Mouse (Mus musculus) intestine, embryonic 15.5 days (tissue): ENCODE results near the gene Snx18. TPM values are rescaled to one million over a fixed set of nuclear protein-coding genes. Genes with fewer than 3 reads are reported as not detected.

Source experiments
- ATAC-seq: fragments of 200-750 bp; cut with Nextera tagmentation; 2 replicates; pipeline ENCODE4 v1.8.0; 2017; ENCODE audit warnings: moderate TSS enrichment, moderate library complexity
- H3K27ac ChIP-seq: fragments of 300-500 bp; sonication (generic); 2 replicates; pipeline ENCODE4 v1.5.1; 2015; ENCODE audit warnings: mild to moderate bottlenecking, inconsistent platforms
- H3K27me3 ChIP-seq: fragments of 300-500 bp; sonication (generic); replicated peaks from 2 replicates; pipeline ENCODE4 v1.6.1; 2015; ENCODE audit warnings: inconsistent platforms
- H3K36me3 ChIP-seq: fragments of 300-500 bp; sonication (generic); 2 replicates; pipeline ENCODE4 v1.6.1; 2015; ENCODE audit warnings: inconsistent platforms
- H3K4me1 ChIP-seq: fragments of 300-500 bp; sonication (generic); replicated peaks from 2 replicates; pipeline ENCODE4 v1.6.1; 2015; ENCODE audit warnings: inconsistent platforms
- H3K4me2 ChIP-seq: fragments of 300-500 bp; sonication (generic); replicated peaks from 2 replicates; pipeline ENCODE4 v1.6.1; 2015; ENCODE audit warnings: mild to moderate bottlenecking, inconsistent platforms
- H3K4me3 ChIP-seq: fragments of 300-500 bp; sonication (generic); replicated peaks from 2 replicates; pipeline ENCODE4 v1.5.1; 2015; ENCODE audit warnings: inconsistent platforms
- H3K9ac ChIP-seq: fragments of 300-500 bp; sonication (generic); 2 replicates; pipeline ENCODE4 v1.6.1; 2015; ENCODE audit warnings: inconsistent platforms
- H3K9me3 ChIP-seq: fragments of 300-500 bp; sonication (generic); 2 replicates; pipeline ENCODE4 v1.6.1; 2016; ENCODE audit warnings: inconsistent platforms
- WGBS: fragments of 180-500 bp; shearing (Covaris S2); methylation state at CpG from one replicate; pipeline ENCODE4 v1.1.7; 2015; 5-methylcytosine and 5-hydroxymethylcytosine counted together
- polyA plus RNA-seq: library from polyadenylated mRNA; unstranded; fragments of >200 nt; fragmentation: Nextera tagmentation; extraction: Ambion mirVana; gene quantifications from 2 replicates; pipeline ENCODE4 v1.2.1, GENCODE M21; 2015

Gene Snx18
- polyA plus RNA-seq, 1 experiment from 2014 or later: 20.3 TPM

DNA sequence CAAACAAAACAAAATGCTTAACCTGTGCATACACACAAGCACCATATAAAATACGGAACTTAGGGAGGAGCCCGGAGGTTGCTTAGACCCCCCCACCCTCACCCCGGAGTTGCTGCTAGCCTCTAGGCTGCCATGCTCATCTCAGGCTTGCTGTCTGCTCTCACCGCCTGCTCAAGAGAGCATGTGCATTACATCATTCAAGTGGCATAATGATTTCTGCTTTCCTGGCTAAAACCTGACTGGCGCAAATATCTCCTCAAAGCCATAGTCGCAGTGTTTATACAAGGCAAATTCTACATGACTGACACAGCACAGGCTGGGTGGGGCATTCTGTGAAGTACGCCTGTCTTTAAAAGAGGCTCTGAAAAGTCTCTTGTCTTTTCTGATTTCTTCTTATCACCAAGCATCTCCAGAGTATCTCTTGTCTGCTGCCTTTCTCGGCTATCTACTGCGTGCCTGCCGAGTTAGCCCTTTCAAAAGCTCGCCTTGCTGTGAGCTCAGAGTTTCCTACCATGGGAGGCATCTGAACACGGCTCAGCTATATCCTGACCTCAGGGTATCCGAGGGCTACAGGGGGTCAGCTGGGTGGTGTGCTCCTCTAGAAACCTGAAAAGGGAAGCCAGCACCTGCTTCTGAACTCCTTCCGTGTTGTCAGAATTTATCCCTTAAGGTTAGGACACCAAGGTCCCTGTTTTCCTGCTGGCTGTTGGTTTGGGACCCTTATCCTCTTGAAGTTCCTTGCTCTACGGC, 16.5 kb upstream of the Snx18 start:
- 57% methylated on average over 15 of the region's 15 CpGs for WGBS
- no peaks in the 10 kb centered on the region for H3K9me3 ChIP-seq
- H3K27ac ChIP-seq: no peak overlapping the region
- no peak for ATAC-seq
- H3K36me3 ChIP-seq: no peaks in the 10 kb centered on the region
- H3K4me3 ChIP-seq: no peak overlapping the region
- H3K4me2 ChIP-seq: no peak overlapping the region
- no peaks in the 10 kb centered on the region for H3K27me3 ChIP-seq
- H3K9ac ChIP-seq: no peak overlapping the region
- H3K4me1 ChIP-seq: no peaks in the 10 kb centered on the region

DNA sequence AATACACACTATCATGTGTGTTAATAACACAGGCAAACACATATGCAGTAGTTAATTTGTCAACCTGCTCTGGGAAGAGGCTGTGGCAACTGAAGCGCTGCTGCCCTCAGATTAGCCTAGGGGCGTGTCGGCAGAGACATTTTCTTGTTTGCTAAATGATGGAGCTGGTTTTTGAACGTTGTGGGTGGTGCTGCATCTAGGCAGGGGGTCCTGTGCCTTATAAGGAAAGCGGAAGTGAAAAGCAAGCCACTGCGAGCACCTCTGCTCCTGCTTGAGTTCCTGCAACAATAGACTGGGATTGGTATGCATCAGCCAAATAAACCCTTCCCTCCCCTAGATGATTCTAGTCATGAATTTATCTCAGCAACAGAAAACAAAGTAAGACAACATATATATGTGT, 14.1 kb upstream of the Snx18 start:
- no peak overlapping the region for H3K27ac ChIP-seq
- H3K4me1 ChIP-seq: no peaks in the 10 kb centered on the region
- no peaks in the 10 kb centered on the region for H3K9me3 ChIP-seq
- WGBS: 63% methylated on average over 6 of the region's 6 CpGs
- no peak overlapping the region for H3K4me3 ChIP-seq
- no peak overlapping the region for H3K4me2 ChIP-seq
- no peaks in the 10 kb centered on the region for H3K27me3 ChIP-seq
- no peak for ATAC-seq
- no peaks in the 10 kb centered on the region for H3K36me3 ChIP-seq
- H3K9ac ChIP-seq: no peak overlapping the region

DNA sequence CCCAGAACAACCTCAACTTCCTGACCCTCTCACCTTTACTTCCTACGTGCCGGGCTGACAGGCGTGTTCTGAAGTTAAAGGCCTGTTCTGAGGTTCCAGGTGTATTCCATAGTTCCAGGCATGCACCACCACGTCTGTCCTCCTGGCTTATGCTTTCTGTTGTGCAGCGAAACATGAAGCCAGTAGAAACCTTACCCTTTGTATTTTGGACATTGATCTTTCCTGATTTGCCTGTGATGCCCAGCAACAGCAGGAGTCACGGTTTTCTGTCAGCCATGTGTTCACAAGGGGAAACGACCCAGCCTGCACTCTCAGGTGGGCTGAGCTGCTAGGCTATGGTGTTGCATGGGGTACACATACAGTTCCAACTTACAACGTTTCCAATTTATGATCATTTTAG, 9.2 kb upstream of the Snx18 start:
- ATAC-seq: no peak
- WGBS: 78% methylated on average over 8 of the region's 8 CpGs
- H3K27ac ChIP-seq: no peak overlapping the region
- no peak overlapping the region for H3K4me3 ChIP-seq
- no peak overlapping the region for H3K9ac ChIP-seq
- H3K9me3 ChIP-seq: no peaks in the 10 kb centered on the region
- no peaks in the 10 kb centered on the region for H3K4me1 ChIP-seq
- no peak overlapping the region for H3K4me2 ChIP-seq
- no peaks in the 10 kb centered on the region for H3K36me3 ChIP-seq
- H3K27me3 ChIP-seq: no peaks in the 10 kb centered on the region

DNA sequence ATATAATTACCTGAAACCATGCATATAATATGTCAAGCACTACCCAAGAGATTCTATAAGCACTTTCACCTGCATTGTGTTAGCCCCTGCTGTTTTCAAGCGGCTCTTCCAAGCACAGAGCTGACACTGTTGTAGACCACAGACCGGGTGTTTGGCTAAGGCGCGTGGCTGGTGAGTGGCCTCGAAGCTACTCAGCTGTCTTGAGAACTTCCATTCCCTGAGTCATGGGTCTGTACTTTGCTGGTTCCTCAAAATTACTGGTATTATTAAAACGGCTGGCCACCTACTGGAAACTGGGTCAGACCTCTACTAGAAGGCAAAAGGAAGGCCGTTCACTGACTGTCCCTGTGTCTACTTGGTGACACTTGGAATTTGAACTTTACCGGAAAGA, 4.5 kb upstream of the Snx18 start:
- WGBS: 78% methylated on average over 8 of the region's 8 CpGs
- no peak overlapping the region for H3K27ac ChIP-seq

DNA sequence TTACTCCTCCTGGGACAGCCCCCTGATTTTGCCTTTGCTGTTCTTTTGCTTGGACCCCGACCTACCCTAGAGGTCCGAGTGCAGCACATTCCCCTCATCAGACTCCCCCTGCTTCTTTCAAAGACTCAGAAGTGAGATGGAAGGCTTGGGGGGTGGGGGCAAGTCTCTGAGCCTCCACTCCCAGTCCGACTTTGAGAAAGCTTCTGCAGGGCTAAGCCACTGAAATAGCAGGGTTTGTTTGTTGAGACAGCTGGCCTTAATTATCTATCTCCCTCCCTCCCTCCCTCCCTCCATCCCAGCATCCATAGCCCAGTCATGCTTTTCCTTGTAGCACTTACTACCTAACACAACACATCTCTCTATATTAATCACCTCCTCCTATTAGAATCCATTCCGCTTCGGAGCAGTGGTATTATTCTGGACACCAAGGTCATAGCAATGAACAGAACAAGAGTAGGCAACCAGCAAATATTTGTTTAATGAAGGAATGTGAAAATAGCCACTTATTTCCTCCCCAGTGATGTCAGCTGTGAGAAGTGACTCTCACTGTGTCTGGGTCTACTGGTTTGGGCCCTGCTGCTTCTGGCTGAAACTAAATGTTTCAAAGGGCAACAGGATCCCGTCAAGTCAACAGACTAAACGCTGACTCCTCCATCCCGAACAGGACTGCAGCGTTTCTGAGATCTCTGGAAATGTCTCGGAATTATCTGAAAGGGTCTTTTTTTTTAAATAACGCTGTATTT, 3.9 kb upstream of the Snx18 start:
- no peak overlapping the region for H3K4me3 ChIP-seq
- H3K27me3 ChIP-seq: no peaks in the 10 kb centered on the region
- H3K9me3 ChIP-seq: no peaks in the 10 kb centered on the region
- H3K4me2 ChIP-seq: no peak overlapping the region
- ATAC-seq: no peak
- H3K36me3 ChIP-seq: no peaks in the 10 kb centered on the region
- 42% methylated on average over 11 of the region's 11 CpGs for WGBS
- H3K9ac ChIP-seq: no peak overlapping the region
- no peak overlapping the region for H3K27ac ChIP-seq
- H3K4me1 ChIP-seq: peaks cover 5% of the 10 kb centered on the region; the same call in 1 of the 2 replicates

More for the DNA sequence above, 4.5 kb upstream of the Snx18 start:
- H3K4me2 ChIP-seq: no peak overlapping the region
- 0 out of 2 replicates have a peak, but pooled peaks cover 3% of the 10 kb centered on the region for H3K4me1 ChIP-seq
- no peak overlapping the region for H3K9ac ChIP-seq
- ATAC-seq: no peak
- no peak overlapping the region for H3K4me3 ChIP-seq
- H3K9me3 ChIP-seq: no peaks in the 10 kb centered on the region
- H3K27me3 ChIP-seq: no peaks in the 10 kb centered on the region
- no peaks in the 10 kb centered on the region for H3K36me3 ChIP-seq

DNA sequence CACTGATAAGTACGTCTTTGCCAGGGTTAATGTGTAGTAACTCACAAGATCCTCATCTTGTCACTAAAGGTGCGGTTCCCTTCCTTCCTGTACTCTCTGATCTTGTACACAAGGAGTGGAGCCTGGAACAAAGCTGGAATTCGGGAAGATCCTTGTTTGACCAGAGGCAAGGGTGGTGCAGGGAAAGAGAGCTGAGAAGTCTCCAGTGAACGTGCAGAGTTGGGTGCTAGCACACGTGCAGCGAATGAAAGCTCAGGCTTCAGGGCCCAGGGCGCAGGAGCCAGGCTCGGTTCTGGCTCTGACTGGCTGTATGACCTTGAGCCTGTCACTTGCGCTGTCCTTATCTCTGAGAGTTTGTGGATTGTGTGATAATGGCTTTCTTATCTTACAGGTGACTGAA, 639 bp upstream of the Snx18 start:
- Histone ChIP-seq H3K9ac (no peak overlapping the region), H3K27ac (0 out of 2 replicates have a peak overlapping the region, but pooled peaks have one; percentile 45)
- peak; percentile 44 for ATAC-seq

DNA sequence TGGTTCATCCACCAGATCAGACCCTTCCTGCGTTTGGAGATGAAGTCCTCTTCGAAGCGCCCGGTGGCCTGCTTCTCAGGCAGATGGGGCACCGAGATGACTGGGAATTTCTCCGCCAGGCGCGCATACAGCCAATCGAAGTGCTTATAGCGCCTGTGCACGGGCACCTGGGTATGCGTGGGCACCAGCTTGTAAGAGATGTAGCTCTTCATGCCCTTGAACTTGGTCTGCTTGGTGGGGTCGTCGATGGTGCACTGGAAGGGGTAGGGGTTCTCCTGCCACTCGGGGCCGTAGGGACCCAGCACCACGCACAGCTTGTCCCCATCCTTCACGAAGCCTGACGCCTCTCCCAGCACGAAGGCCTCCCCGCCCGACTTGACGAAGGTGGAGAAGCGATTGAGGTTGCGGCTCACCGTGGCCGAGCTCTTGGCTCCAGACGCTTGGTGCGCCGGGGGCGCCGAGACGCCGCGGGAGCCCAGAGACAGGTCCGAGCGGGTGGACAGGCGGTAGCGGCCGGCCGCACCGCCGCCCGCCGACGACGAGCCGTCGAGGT, 950 bp downstream of the Snx18 start:
- 12% methylated on average over 49 of the region's 49 CpGs for whole genome bisulfite sequencing
- no peak for ATAC-seq
- Histone ChIP-seq H3K9ac (peak overlapping the region; percentile 92), H3K4me2 (peak overlapping the region; percentile 85), H3K27me3 (no peaks in the 10 kb centered on the region), H3K4me1 (peaks cover 42% of the 10 kb centered on the region), H3K27ac (0 out of 2 replicates have a peak overlapping the region, but pooled peaks have one; percentile 93), H3K4me3 (peak overlapping the region; percentile 85), H3K36me3 (no peaks in the 10 kb centered on the region), H3K9me3 (no peaks in the 10 kb centered on the region)

More for the DNA sequence above, 639 bp upstream of the Snx18 start:
- Histone ChIP-seq H3K9me3 (no peaks in the 10 kb centered on the region), H3K4me2 (no peak overlapping the region), H3K4me3 (no peak overlapping the region), H3K4me1 (peaks cover 26% of the 10 kb centered on the region), H3K27me3 (no peaks in the 10 kb centered on the region), H3K36me3 (no peaks in the 10 kb centered on the region)
- 48% methylated on average over 9 of the region's 9 CpGs for WGBS

DNA sequence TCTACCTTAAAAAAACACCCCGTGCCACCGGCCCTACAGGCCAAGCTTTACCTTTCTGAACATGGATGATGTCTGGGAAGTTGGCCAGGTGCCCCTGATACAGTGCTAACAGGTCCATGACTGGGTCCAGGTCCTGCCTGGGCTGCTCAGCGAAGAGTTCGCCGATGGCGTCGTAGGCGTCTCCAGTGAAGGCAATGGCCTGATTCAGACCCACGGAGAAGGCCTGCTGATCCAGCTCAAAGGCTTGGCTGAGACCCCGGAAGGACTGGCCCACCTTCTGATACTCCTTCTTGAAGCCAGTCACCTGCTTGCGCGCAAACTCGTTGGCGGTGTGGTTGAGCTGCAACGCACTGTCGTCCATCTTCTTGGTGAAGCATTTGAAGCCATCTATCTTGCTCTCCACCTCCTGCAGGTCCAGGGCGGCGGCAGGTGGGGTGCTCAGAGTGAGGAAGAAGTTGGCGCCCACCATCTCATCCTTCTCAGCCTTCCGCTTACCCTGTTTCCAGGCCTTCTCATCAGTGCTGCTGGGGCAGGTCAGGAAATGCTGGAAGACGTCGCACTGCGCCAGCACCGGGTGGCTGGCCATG, 1.5 kb downstream of the Snx18 start:
- H3K36me3 ChIP-seq: no peaks in the 10 kb centered on the region
- no peak for ATAC-seq

DNA sequence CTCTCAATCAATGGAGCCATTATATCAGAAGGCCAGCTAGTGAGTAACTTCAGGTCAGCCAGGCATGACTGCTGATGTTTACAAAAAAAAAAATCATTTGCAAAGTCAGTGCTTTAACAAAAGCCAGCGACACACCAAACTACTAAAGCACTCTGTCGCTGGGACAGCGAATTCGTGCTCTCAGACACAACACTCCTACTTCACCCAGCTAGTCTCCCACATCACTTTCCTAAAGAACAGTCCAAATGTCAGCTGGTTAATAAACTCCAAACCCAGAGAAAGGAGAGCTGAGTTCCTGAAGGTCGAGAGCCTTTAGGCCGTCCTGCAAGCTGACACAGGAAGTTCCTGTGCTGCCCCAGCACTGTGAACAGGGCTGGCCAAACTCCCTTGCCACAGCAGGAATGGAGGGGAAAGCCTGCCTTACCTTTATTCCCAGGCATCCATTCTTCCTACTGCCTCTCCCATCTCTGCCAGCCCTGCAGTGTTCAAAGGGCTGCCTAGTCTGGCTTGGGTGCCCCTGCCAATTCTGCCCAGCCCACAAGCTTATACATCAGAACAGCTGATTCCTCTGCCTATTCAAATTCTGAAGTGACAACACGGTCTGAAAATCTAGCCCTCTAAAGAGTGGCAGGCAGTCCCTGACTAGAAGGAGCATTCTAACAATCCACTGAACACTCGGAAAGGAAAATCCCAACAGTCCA, 2.2 kb downstream of the Snx18 start:
- Histone ChIP-seq H3K4me3 (peak overlapping the region; percentile 85), H3K36me3 (no peaks in the 10 kb centered on the region), H3K4me2 (peak overlapping the region; percentile 85), H3K27me3 (no peaks in the 10 kb centered on the region), H3K4me1 (peaks cover 51% of the 10 kb centered on the region), H3K27ac (peak overlapping the region; percentile 44), H3K9me3 (no peaks in the 10 kb centered on the region), H3K9ac (peak overlapping the region; percentile 92)
- ATAC-seq: no peak
- 13% methylated on average over 8 of the region's 8 CpGs for WGBS

More for the DNA sequence above, 1.5 kb downstream of the Snx18 start:
- Histone ChIP-seq H3K9ac (peak overlapping the region; percentile 92), H3K27ac (no peak overlapping the region), H3K4me1 (peaks cover 44% of the 10 kb centered on the region), H3K4me2 (peak overlapping the region; percentile 85), H3K27me3 (no peaks in the 10 kb centered on the region), H3K9me3 (no peaks in the 10 kb centered on the region), H3K4me3 (peak overlapping the region; percentile 85)
- WGBS: 61% methylated on average over 24 of the region's 24 CpGs

DNA sequence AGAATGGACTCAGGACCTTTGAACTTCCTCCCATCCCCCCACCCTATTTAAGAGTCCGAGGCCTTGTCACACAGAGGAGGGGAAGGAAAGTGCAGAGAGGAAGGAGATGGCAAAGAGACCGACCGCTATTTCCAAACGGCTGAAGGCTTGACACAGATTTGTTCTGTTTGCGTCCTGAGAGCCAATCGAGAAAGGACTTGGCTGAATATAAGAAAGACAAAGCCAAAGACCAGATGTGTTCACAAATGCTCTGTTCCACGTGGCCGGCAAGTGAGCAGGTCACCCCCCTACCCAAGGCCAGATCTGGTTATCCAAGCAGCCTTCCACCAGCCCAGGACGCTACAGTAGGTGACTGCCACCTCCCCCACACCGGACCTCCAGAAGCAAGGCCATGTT, 2.8 kb downstream of the Snx18 start:
- Histone ChIP-seq H3K4me1 (peaks cover 57% of the 10 kb centered on the region), H3K4me3 (peak overlapping the region; percentile 85), H3K27me3 (no peaks in the 10 kb centered on the region), H3K4me2 (peak overlapping the region; percentile 85), H3K9me3 (no peaks in the 10 kb centered on the region), H3K9ac (peak overlapping the region; percentile 92), H3K36me3 (no peaks in the 10 kb centered on the region), H3K27ac (peak overlapping the region; percentile 63; the same call in 1 of the 2 replicates)
- ATAC-seq: no peak
- WGBS: 1% methylated on average over 10 of the region's 10 CpGs

DNA sequence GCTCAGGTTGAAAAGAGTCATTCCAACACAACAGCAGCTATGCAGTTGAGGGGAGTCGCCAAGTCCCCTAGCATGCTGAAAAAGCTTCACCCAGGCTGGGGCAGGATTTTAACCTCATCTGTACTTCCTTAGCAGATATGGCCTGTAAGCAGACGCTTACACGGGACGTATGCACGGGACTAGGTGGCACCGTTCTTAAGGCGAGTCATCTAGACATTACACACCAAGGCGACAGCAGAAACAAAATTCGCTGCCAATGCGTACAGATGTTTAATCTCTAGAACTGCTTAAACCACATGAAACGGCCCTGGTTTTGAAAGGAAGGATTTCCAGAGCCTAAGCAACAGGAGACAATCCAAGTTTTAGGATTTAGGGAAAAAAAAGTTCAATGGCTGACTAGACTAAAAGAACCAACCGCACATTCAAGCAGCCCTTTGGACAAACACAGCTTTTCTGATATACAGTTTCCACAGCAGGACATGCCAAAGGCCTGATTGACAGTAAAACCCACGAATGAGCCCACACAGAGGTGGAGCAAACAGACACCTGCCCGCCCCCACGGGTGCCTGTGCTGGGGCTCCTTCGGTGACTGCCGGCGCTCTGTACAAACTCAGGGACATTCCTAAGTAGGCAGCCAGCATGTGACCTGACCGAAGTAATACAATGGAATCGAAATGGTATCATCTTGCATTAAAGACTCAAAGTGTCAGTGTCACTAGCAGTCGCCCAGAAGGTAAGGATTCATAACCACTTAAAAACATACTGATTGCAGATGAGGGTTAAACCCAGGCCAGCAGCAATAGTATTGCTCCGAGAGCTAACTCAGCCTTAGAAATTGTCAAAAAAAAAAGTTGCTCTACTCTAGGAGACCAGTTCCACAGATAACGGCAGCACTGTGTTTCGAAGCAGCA, 3.5 kb downstream of the Snx18 start:
- Histone ChIP-seq H3K36me3 (no peaks in the 10 kb centered on the region), H3K9me3 (no peaks in the 10 kb centered on the region), H3K27me3 (no peaks in the 10 kb centered on the region), H3K4me1 (peaks cover 63% of the 10 kb centered on the region), H3K27ac (peak overlapping the region; percentile 63; the same call in 1 of the 2 replicates), H3K9ac (peak overlapping the region; percentile 92), H3K4me3 (peak overlapping the region; percentile 85), H3K4me2 (peak overlapping the region; percentile 85)
- 13% methylated on average over 24 of the region's 24 CpGs for WGBS
- ATAC-seq: peak; percentile 52
